Mouse (Mus musculus): ENCODE data around the gene Kirrel2. TPM values are rescaled to one million over a fixed set of nuclear protein-coding genes. Genes with fewer than 3 reads are reported as not detected.

The Kirrel2 gene
- total and polyA plus RNA-seq, 3 experiments: not detected

- ATAC-seq (ENCODE audit: extremely low read depth, insufficient number of reproducible peaks, low FRiP score, poor library complexity, severe bottlenecking) (no peak), DNase-seq (ENCODE audit: low spot score) (peak; percentile 48)
- H3K36me3 ChIP-seq (replicated peaks): no peaks in the 10 kb centered on the region
Measured at GRCm38 (mm10) chr7:30434238-30434637, 23.3 kb downstream of the Kirrel2 start.

DNA sequence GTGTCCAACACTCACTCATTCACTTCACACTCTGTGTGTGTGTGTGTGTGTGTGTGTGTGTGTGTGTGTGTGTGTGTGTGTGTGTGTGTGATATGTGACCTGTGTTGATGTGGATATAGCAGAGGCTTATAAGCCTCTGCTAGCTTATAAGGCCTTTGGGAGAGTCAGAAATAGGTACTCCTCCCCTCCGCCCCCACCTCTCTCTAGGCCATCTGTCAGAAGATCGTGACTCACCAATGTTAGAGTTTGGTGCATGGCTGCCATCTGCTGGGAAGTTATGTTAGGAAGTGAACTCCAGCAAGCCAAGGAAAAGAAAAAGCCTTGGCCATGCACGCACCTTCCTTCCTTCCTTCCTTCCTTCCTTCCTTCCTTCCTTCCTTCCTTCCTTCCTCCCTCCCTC, 25.7 kb downstream of the Kirrel2 start:
- Histone ChIP-seq H3K4me1 (ENCODE audit: insufficient read depth, low read depth, low read length) (no peaks in the 10 kb centered on the region), H3K27me3 (ENCODE audit: insufficient read depth, low read length) (no peaks in the 10 kb centered on the region; the same call in 1 of the 2 replicates), H3K36me3 (replicated peaks) (peaks cover 16% of the 10 kb centered on the region), H3K9me3 (replicated peaks) (no peaks in the 10 kb centered on the region), H3K4me3 (ENCODE audit: low read depth, low read length) (no peak overlapping the region)
- TF ChIP-seq CTCF (IDR thresholded peaks at IDR 0.05; ENCODE audit: low read depth, low read length) (no peak), GATA1 (IDR thresholded peaks at IDR 0.05; ENCODE audit: borderline replicate concordance, low read length) (no peak), GATA2 (IDR thresholded peaks at IDR 0.05; ENCODE audit: borderline replicate concordance, low read depth, low read length) (no peak), POLR2AphosphoS5 (IDR thresholded peaks at IDR 0.05; ENCODE audit: insufficient replicate concordance, low read depth, low read length) (no peak), TAL1 (conservative IDR thresholded peaks at IDR 0.05; ENCODE audit: low read depth, low read length) (no peak)
- ATAC-seq (ENCODE audit: extremely low read depth, insufficient number of reproducible peaks, low FRiP score, poor library complexity, severe bottlenecking) (no peak), DNase-seq (ENCODE audit: low spot score) (no peak)

More at GRCm38 (mm10) chr7:30434238-30434637, 23.3 kb downstream of the Kirrel2 start:
- no peaks in the 10 kb centered on the region; the same call in 1 of the 2 replicates for H3K27me3 ChIP-seq (ENCODE audit: insufficient read depth, low read length)
- H3K4me3 ChIP-seq (ENCODE audit: low read depth, low read length): no peak overlapping the region
- no peaks in the 10 kb centered on the region for H3K9me3 ChIP-seq (replicated peaks)
- TF ChIP-seq CTCF (IDR thresholded peaks at IDR 0.05; ENCODE audit: low read depth, low read length) (no peak), GATA1 (IDR thresholded peaks at IDR 0.05; ENCODE audit: borderline replicate concordance, low read length) (no peak), GATA2 (IDR thresholded peaks at IDR 0.05; ENCODE audit: borderline replicate concordance, low read depth, low read length) (no peak), POLR2AphosphoS5 (IDR thresholded peaks at IDR 0.05; ENCODE audit: insufficient replicate concordance, low read depth, low read length) (no peak), TAL1 (conservative IDR thresholded peaks at IDR 0.05; ENCODE audit: low read depth, low read length) (no peak)
- H3K4me1 ChIP-seq (ENCODE audit: insufficient read depth, low read depth, low read length): no peaks in the 10 kb centered on the region

DNA sequence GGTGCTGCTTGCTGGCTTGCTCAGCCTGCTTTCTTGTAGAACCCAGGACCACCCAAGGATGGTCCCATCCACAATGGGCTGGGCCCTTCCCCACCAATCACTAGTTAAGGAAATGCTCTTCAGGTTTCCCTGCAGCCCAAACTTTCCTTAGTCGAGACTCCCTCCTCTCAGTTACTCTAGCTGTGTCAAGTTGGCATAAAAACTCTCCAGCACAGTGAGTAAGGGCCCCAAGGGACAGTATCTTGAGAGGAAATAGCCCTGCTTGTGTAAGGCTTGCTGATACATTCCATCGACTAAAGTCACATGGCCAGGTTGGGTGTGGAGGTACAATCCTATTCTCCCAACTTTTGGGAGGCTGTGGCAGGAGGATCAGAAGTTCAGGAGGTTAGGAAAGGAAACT, 27.3 kb downstream of the Kirrel2 start:
- no peaks in the 10 kb centered on the region for H3K4me1 ChIP-seq (ENCODE audit: insufficient read depth, low read depth, low read length)
- TF ChIP-seq CTCF (IDR thresholded peaks at IDR 0.05; ENCODE audit: low read depth, low read length): no peak
- no peak for TF ChIP-seq GATA1 (IDR thresholded peaks at IDR 0.05; ENCODE audit: borderline replicate concordance, low read length)
- TF ChIP-seq TAL1 (conservative IDR thresholded peaks at IDR 0.05; ENCODE audit: low read depth, low read length): no peak
- TF ChIP-seq POLR2AphosphoS5 (IDR thresholded peaks at IDR 0.05; ENCODE audit: insufficient replicate concordance, low read depth, low read length): no peak
- TF ChIP-seq GATA2 (IDR thresholded peaks at IDR 0.05; ENCODE audit: borderline replicate concordance, low read depth, low read length): no peak
- no peak overlapping the region for H3K4me3 ChIP-seq (ENCODE audit: low read depth, low read length)
- peaks cover 29% of the 10 kb centered on the region for H3K36me3 ChIP-seq (replicated peaks)
- H3K9me3 ChIP-seq (replicated peaks): no peaks in the 10 kb centered on the region
- H3K27me3 ChIP-seq (ENCODE audit: insufficient read depth, low read length): no peaks in the 10 kb centered on the region; the same call in 1 of the 2 replicates
- ATAC-seq (ENCODE audit: extremely low read depth, insufficient number of reproducible peaks, low FRiP score, poor library complexity, severe bottlenecking) (no peak), DNase-seq (ENCODE audit: low spot score) (no peak)

- H3K4me1 ChIP-seq (ENCODE audit: insufficient read depth, low read depth, low read length): no peaks in the 10 kb centered on the region
- ATAC-seq (ENCODE audit: extremely low read depth, insufficient number of reproducible peaks, low FRiP score, poor library complexity, severe bottlenecking): no peak
- no peaks in the 10 kb centered on the region for H3K9me3 ChIP-seq (replicated peaks)
- DNase-seq (ENCODE audit: low spot score): no peak
- no peak overlapping the region for H3K4me3 ChIP-seq (ENCODE audit: low read depth, low read length)
- no peaks in the 10 kb centered on the region; the same call in 1 of the 2 replicates for H3K27me3 ChIP-seq (ENCODE audit: insufficient read depth, low read length)
- H3K36me3 ChIP-seq (replicated peaks): peaks cover 36% of the 10 kb centered on the region
- TF ChIP-seq POLR2AphosphoS5 (IDR thresholded peaks at IDR 0.05; ENCODE audit: insufficient replicate concordance, low read depth, low read length) (no peak), CTCF (IDR thresholded peaks at IDR 0.05; ENCODE audit: low read depth, low read length) (no peak), GATA1 (IDR thresholded peaks at IDR 0.05; ENCODE audit: borderline replicate concordance, low read length) (no peak)
Measured at GRCm38 (mm10) chr7:30429327-30429726, 28.2 kb downstream of the Kirrel2 start.

GRCm38 (mm10) chr7:30423071-30423641, 34.3 kb downstream of the Kirrel2 start:
- DNase-seq (ENCODE audit: low spot score): no peak
- H3K4me3 ChIP-seq (ENCODE audit: low read depth, low read length): no peak overlapping the region
- H3K4me1 ChIP-seq (ENCODE audit: insufficient read depth, low read depth, low read length): peaks cover 39% of the 10 kb centered on the region
- peaks cover 44% of the 10 kb centered on the region for H3K36me3 ChIP-seq (replicated peaks)
- TF ChIP-seq GATA1 (IDR thresholded peaks at IDR 0.05; ENCODE audit: borderline replicate concordance, low read length) (no peak), TAL1 (conservative IDR thresholded peaks at IDR 0.05; ENCODE audit: low read depth, low read length) (no peak), CTCF (IDR thresholded peaks at IDR 0.05; ENCODE audit: low read depth, low read length) (no peak), POLR2AphosphoS5 (IDR thresholded peaks at IDR 0.05; ENCODE audit: insufficient replicate concordance, low read depth, low read length) (no peak), GATA2 (IDR thresholded peaks at IDR 0.05; ENCODE audit: borderline replicate concordance, low read depth, low read length) (no peak)
- 0 out of 2 replicates have a peak, but pooled peaks cover 2% of the 10 kb centered on the region for H3K27me3 ChIP-seq (ENCODE audit: insufficient read depth, low read length)
- no peak for ATAC-seq (ENCODE audit: extremely low read depth, insufficient number of reproducible peaks, low FRiP score, poor library complexity, severe bottlenecking)
- no peaks in the 10 kb centered on the region for H3K9me3 ChIP-seq (replicated peaks)

GRCm38 (mm10) chr7:30422560-30422959, 34.9 kb downstream of the Kirrel2 start:
- Histone ChIP-seq H3K4me3 (ENCODE audit: low read depth, low read length) (peak overlapping the region; percentile 70), H3K9me3 (replicated peaks) (no peaks in the 10 kb centered on the region), H3K4me1 (ENCODE audit: insufficient read depth, low read depth, low read length) (peaks cover 39% of the 10 kb centered on the region), H3K27me3 (ENCODE audit: insufficient read depth, low read length) (0 out of 2 replicates have a peak, but pooled peaks cover 2% of the 10 kb centered on the region), H3K36me3 (replicated peaks) (peaks cover 40% of the 10 kb centered on the region)
- ATAC-seq (ENCODE audit: extremely low read depth, insufficient number of reproducible peaks, low FRiP score, poor library complexity, severe bottlenecking) (no peak), DNase-seq (ENCODE audit: low spot score) (no peak)
- TF ChIP-seq TAL1 (conservative IDR thresholded peaks at IDR 0.05; ENCODE audit: low read depth, low read length): no peak
- no peak for TF ChIP-seq GATA2 (IDR thresholded peaks at IDR 0.05; ENCODE audit: borderline replicate concordance, low read depth, low read length)
- no peak for TF ChIP-seq POLR2AphosphoS5 (IDR thresholded peaks at IDR 0.05; ENCODE audit: insufficient replicate concordance, low read depth, low read length)
- TF ChIP-seq CTCF (IDR thresholded peaks at IDR 0.05; ENCODE audit: low read depth, low read length): no peak
- no peak for TF ChIP-seq GATA1 (IDR thresholded peaks at IDR 0.05; ENCODE audit: borderline replicate concordance, low read length)
